Mouse (Mus musculus) ZHBTc4 (cell line): Measurements from ENCODE around the gene C8b.

ENCODE experiments used
- DNase-seq: peaks from one replicate; pipeline ENCODE4 v3.0.0-alpha.2; 2011; ENCODE audit warnings: low read depth, low spot score

The C8b gene

DNA sequence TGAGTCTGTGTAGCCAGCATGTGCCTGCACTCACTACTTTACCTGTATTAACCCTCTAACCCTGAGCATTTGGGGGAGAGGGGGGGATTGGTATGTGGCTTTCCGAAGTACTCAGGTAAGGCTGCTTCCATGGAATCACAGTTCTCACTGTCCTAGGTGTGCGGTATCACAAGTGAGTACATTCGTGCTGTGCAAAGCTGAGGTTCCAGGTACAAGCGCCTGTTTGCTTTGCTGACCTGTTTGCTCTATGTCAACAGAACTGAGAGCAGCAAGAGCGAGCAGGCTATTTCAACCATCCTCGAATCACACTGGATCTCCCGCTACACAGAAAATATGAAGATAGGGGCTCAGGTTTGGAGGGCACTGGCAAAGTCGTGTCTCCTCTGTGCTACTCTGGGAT, at the start of gene C8b:
Gene C8b (plus strand): TSS at position 253 of the 400 bp plus-strand sequence.
- DNase-seq = no peak

DNA sequence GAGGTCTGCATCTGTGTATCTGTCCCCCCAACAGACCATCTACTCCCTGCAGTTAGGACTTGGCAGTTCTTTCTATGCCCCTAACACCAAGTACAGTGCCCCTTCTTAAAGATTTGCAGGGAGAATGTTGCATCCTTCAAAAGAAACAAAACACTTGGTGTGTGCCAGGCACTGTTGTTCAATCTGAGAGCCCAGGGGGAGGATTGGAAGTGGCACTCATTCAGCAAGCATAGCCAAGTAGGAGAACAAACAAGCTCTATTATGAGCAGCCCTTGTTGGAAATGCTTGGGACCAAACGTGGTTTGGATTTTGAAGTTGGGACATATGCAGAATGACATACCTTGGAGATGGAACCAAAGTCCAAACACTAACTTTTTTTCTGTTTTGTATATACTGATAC, 49.6 kb upstream of the C8b start:
- no peak for DNase-seq

DNA sequence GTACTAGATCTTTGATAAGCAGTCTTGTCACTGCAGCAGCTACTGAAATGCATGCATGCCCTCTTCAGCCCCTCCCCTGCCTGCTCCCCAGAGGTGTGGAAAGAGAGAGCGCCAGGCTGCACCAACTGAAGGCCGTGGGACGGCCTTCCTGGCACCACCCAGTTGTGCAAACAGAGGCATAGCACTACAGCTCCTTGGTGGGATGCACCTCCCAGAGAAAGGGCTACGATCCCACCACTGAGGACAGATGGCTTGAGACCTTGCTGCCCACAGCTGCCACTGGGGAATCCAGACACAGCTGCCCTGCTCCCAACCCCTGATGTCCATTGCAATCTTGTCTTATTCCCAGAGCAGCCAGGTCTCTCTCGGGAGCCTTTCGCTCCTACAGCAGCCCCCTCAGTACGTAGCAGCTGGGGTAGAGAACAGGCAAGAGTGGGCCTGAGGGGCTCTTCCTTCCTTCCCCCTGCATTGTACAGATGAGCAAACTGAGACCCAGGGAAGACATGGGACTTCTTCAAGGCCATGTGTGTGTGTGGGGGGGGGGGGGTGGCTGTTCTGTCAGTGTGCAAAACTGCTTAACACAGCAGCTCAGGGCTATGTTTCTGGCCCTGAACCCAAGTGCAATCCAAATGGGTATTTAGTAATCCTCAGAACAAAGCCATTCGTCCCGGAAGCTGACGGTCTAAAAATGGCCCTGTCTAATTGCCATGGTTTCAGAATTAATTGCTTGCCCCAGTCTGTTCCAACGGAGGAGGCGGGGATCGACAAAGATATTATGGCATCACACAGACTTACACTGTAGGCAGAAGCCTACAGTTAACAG, 46.9 kb upstream of the C8b start:
- no peak for DNase-seq

DNA sequence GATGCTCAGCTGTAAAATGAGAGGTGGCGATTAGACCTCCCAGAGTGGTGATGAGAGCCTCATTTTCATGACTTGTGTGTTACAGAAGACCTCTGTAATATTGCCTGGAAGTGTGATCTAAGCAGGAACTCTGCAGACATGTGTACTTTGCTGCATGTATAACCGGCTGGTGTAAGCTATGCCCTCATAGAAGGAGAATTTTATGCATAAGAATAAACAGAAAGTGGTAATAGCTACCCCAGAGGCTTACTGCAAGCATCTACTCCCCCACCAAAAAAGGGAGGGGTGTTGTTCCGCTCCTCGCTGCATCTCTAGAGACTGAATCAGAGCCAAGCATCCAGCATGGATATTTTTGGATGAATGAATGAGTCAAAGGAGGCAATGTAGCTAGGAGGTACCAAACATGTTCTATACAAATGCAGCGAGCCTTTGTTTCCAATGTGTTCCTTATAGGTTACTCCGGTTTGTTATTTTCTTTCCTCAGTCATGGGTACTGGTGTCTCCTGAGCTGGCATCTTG, 42.5 kb upstream of the C8b start:
- DNase-seq = no peak

DNA sequence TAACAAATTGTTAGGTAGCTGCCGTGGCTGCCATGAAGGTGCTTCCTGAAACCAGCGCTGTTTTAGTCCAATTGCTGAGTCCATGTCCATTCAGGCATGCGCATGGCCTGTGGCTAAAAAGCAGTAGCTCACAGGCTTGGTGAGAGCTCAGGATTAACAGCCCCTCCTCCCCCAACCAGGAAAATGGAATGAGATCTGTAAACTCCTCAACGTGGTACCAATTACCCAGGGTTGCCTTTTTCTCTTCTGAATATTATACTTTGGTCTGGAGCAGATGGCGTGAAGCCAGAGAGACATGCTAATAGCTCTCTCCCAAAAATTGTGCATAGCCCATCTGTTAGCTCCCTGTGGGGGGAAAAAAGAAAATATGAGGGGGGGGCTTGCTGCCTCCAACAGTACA, 41.9 kb upstream of the C8b start:
- no peak for DNase-seq

DNA sequence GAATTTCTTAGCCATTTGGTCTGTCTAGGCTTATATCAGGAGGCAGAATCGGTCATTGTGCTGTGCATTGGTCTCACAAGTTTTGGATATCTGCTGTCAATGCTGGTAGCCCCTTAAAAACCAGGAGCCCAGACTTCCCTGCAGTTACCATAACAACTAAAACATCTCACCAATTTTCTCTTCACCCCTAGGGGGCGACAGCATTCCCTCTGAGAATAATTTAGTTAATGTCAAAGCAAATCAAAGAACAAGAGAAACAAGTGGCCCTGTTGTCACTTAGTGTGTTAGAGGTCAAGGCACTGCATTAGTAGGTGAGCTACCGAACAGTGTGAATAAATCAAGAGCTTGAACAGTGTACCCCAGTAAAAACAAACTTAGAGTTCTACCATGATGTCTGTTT, 40.4 kb upstream of the C8b start:
- DNase-seq = peak; percentile 40

DNA sequence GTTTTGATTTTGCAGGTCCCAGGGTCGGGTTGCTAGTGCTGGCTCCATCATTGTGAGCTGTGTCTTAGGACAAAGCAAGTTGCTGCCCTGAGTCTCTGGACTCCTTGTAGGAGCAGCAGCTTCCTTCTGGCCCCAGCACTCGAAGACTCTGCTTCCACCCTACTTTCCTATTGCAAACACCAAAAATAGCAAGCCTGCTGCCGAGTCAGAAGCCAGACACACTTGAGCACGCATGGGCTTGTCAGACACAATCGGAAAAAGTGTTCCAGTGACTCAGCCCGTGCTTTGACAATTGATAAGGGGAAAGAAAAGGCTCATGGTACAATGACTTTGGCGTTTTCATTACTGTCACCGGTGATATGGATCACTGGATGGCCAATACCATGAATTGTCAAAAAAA, 36.9 kb upstream of the C8b start:
- DNase-seq = no peak

DNA sequence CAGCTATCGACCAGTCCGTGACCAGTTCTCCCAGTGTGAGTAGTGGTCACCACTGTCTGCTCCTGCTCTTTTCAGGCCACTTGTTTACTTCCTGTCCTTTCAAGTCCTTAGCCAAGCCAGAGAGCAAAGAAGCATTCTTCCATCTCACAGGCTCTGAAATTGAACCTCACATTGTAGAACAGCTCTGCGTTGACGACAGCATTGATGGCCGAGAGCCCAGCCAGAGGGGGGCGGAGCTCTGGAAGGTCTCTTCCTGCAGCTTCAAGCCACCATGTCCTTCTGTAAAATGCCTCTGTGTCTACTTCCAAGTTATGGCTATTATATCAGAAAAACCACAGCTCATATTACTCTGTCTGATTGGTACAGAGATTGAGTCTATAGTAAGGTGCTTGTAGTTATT, 19.6 kb upstream of the C8b start:
- DNase-seq = no peak

DNA sequence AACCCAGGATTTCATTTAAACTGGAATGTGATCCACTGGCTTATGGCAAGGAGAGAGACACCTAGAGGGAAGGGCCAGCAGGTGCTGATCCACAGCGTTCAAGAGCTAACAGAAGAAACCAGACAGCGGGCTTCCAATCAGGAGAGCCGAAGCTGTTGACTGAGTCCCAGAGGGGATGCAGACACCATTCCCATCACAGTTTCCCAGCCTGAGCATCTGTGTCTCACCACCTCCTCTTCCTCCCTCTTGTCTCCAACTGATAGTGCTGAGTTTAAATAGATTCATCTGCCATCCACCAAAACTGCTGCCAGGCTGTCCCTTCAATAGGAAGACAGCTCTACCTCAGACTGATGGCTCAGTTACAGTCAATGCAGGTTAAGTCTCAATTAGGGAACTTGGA, 12.0 kb upstream of the C8b start:
- no peak for DNase-seq

DNA sequence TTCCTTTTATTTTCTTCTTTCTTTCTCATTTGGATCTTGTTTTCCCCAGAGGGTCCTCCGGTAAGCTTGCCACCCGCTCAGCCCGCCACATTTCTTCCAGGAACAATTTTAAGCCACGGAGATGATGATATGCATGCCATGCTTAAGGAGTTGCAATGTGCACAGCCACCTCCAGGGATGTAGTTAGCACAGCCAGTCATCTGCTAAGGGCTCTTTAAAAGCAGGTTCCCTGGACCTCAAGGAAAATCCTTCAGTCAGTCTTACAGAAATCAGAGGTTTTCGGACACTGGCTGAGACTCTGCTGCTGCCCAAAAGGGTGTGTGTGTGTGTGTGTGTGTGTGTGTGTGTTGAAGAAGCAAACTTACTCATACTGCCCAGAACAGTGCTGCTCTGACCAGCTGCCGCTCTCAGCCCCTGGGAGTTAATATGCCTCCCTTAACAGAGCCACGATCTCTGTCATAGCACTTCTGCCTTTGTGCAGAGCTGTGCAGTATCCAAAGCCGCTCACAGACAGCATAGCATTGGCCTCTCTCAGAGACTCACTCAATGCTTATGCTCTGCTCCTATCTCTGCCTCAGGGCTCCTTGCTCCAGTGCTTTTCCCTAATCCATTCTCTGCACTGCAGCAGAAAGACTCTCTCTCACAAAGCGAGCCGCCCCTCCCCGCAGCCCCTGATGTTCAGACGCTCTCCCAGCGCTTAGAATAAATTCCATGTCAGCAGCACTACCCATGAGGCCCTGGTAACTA, 5.1 kb upstream of the C8b start:
- no peak for DNase-seq

DNA sequence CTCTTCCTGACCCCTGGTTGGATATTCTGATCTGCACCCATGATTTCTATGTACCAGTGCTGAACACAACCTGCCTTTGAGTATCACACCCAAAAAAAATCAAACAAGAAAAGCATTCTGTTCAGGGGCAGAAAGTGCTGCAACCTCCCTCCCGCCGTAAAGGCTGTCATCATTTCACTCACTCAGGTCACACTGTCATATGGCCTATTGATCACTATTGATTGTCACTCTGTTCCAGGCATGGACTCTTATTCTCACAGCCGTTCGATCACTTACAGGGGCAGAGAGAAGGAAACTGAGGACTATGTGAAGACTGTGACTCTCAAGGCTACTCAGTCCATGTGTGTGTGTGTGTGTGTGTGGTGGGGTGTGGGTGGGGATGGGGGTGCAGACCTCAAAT, 2.1 kb downstream of the C8b start:
- DNase-seq = no peak

DNA sequence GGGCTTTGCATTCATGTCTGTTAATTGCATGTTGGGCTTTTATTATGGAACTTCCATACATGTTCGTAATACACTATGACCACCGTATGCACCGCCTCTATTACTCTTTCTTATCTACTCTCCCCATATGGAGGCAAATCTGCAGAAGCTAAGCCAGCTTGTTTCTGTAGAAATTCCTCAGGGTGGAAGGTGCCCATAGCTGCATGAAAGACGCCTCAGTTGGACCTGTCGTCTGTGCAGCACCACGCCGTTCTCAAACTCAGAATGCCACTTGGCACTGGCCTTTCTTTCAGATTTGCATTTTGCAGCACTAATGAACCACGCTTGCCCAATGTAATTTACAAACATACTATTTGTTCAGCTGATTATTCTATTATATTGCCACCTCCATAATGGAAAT, 3.5 kb downstream of the C8b start:
- no peak for DNase-seq

DNA sequence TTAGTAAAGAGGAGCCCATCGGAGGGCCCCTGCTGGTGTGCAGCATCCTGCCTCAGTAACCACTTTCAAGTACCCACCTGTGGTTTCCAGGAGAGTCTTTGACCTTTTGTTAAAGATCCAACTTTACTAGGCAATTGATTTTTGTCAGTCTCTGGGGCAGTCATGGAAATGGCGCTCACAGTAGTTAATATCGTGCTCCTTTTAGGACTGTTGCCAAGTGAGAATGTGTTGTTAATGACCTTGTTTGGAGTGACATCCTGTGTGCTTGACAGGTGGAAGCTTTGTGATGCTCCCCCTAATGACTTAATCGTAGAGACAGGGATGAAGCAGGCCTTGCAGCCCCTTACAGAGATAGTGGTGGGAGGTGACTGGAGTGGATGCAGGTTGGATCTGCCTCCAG, 4.2 kb downstream of the C8b start:
- no peak for DNase-seq

DNA sequence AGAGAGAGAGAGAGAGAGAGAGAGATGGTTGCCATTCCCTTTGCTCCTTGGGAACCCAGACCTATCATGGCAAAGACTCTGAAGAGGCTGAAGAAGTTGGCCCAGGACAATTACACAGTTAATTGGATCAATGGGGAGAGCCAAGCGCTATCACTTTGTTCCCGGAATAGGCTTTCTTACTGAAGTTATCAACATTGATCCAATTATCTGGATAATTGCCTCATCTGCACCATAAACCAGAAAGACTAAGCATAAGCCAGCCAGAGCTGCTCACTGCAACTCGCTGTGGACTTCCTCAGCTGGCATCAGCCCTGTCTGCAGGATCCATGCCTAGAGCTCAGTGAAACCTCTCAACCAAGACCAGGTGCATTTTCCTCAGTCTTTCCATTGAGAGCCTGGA, 9.5 kb downstream of the C8b start:
- DNase-seq = no peak

DNA sequence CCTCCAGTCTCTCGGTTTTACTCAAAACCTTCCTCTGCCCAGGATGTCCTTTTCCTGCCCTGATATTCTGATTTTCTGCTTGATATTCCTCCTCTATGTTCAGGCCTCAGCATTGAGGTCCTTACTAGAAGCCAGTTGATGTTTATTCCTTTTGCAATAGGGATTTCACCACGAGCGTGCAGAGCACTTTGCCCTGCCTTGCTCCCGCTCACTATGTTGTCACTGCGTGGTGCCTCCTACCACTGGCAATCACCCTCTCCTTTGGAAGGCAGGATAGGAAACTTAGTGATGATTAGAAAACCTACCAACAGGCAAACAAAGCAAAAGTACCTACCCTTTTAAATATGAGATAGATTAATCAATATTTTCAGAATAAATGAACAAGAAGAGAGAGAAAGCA, 13.3 kb downstream of the C8b start:
- no peak for DNase-seq

DNA sequence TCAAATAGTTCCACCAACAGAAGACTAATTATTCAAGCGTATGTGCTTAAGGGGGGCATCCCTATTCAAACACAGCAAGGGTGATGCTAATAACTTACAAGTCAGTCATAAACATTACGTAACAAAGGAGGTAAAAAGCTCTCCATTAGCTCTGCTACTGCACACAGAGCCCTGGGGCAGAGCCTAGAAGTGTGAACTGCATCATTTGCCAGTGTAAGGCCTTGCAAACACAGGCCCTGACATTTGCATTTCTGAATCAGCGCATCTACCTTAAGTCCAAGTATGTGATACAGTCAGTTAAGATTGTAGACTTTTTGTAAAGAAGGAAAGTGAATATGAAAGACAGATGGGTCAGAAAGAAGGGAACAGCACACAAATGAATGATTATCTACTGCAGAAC, 15.3 kb downstream of the C8b start:
- no peak for DNase-seq

DNA sequence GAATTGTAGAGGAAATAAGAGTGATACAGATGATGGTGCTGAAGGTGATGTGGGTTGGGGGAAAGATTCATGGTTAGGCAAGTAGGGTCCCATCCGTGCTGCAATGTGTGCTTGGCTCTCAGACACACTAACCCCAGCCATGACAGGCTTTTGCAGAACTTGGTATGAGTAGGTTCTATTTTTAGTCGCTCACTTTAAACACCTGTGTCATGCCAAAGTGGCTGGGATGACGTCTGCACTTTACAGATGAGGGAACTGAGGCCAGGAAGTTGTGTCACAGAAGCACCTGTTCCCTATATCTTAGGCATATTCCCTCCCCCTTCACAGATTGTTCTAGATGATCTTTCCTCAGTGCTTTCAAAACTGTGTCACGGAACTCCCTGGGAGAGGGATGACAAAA, 16.2 kb downstream of the C8b start:
- DNase-seq = no peak

DNA sequence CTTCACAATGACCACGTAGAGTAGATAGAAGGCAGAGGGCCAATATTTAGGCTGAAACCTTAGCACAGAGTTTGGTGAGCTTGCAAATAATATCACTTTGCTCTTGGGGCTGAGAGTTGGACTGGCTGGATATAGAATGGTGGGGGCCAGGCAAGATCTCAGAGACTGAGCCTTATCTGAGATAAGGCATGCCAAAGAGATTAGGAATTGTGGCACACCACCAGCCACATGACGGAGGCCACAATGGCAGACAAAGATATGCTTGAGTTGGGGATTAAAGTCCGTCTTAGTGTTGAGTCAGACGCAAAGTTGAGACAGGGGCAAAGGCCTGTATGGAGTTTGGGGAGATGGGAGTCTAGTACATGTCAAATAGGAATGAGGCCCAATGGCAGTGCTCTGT, 26.0 kb downstream of the C8b start:
- no peak for DNase-seq

DNA sequence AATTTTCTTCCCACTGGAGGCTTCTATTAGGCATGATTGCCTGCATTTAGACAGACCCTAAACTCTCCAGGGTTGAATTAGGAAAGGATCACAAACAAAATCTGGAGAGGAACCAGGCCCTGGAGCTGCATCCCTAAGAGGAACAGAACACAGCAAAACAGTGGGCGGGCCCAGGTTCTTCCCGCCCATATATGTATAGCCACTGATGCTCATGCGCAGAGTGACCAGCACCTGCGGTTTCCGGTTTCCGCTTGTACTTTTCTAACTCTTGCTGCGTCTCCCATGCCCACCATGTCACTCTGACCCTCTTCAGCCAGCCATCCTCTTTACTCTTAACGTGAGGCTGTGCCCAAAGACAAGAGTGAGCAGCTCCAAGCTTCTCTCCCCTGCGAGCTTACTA, 32.8 kb downstream of the C8b start:
- peak; percentile 67 for DNase-seq

DNA sequence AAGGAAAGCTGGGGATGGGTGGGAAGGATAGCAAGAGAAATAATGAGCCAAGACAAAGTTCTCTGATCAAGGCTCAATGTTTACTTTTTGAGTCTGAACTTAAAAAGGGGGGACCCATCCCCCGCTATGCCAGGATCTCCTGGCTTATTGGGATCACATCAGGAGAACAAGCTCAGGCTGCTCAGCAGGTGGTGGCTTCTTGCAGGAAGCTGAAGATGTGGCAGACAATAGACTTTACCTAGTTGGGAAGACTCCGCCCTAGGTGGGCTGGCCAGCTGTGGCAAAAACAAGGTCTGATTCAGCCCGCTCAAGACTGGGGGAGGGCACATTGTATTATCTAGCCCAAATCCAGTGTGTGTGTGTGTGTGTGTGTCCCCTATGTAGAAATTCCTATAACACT, 35.5 kb downstream of the C8b start:
- DNase-seq = peak; percentile 70

DNA sequence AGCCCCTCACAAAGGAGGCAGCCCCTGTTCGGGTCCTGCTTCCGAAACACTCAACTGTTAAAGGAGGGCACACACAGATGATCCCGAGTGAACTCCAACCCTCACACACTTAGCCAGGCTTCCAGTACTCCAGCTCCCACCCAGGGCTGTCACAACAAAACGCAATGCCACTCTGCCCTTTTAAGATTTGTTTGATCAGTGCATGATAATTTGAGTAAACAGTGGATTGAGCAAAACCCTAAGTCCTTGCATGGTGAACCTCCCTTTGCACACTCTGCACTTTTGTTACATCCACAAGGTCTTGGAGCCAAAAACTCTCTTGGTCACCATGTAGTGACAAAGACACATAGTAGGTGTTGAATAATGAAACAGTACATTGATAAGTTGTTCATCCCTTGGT, 38.0 kb downstream of the C8b start:
- DNase-seq = no peak

DNA sequence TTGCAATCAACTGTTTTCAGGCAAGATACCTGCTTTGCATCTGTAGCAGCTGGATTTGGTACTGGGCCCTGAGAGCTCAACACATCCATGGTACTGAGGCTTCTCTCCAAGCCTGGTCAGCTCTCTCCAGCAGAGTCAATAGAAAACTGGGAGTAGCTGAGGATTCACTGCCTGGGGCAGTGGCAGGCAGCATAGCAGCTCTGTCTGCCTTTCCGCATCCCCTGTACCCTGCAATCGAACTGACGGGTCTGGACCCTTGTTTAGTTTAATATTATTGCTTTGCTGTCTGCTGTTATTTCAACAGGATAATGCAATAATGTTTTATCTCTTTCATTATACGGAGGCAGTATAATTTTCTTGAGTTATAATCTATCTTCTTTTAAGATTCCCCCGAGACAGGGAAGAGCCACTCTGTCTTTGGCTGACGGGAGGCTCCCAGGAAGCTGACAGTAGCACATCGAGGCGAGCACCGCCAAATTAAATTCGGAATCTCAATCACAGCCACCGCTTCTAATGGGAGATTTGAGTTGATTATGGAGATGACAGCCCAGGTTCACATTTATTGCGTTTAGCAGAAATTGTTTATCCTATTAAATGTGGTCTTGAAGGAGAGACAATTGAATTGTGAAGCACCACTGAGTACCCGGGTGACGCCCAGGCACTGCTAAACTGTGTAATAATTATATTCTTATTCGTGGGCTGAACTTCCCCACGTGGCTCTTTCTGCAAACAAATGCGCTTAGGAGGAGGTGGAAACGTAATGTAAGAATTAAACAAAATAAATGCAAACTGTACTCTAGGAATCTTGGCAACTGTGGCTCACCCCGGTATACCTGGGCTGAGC, 39.5 kb downstream of the C8b start:
- no peak for DNase-seq
